15 mouse cellular contexts compared by ENCODE assay signal in the genomic region with DNA sequence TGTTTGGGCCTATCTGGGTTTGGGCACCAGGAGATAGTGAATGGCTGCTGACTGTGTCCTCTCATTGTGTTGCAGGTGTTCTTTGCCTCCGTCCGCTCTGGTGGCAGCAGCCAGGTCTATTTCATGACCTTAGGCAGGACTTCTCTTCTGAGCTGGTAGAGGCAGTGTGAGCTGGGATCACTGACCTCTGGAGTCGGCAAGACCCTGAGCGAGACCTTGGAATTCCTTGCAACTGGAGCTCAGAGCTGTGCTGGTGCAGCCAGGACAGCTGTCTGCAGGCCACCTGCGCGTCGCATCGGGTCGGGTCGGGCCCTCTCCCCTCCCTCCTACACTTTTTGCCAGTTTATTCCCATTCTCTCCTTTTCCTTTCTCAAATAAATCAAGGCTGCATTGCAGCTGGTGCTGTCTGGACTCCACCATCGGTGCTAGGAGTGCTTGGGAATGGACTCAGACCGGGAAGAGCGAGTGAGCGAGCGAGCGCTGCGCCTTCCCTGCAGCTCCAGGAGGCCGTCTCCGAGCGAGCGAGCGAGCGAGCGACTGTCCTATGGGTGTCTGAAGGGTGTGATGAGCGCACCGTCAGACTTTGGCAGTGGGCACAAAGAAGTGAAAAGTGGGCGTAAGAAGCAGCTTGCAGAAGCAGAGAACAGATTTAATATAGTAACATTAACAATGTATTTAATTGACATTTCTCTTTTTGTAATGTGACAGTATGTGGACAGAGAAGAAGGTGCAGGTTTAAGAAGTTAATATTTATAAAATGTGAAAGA. TPM values are rescaled to one million over a fixed set of nuclear protein-coding genes. Genes with fewer than 3 reads are reported as not detected.
A peak's percentile ranks its signal among the peaks of the same experiment; 100 is the strongest.
DNase-seq lines count a peak whose midpoint lies in the region.
"Had no signal": no experiment of that assay in that cellular context is flagged by ENCODE, and none has a peak within 500 bp of the region (broad histone marks: within the 10 kb centered on the region; RNA-seq: fewer than 3 reads in every experiment).

No protein-coding gene starts in this region.

- peak; percentile 76 for DNase-seq in heart, adult 11 months
- no peak for DNase-seq in heart, postnatal 14 days
- DNase-seq in layer of hippocampus, adult 9-11 months = peak; percentile 52
- no peak for DNase-seq in layer of hippocampus, adult 18-20 months (ENCODE audit: low spot score in 2 of 2)
- DNase-seq in right cerebral cortex, postnatal 14 days = peak; percentile 33
- DNase-seq in right cerebral cortex, postnatal 10 days (ENCODE audit: low spot score in 2 of 2) = no peak
- no peak for DNase-seq in cerebellum, adult 18-20 months
- DNase-seq: cerebellum, adult 9-11 months; gastrocnemius, postnatal 25 days; liver, postnatal 0 days; lung, postnatal 10 days; thymus, postnatal 25 days had no signal

- intact Hi-C loops in heart, postnatal 14 days (cut with DNase I) = loop anchor here (10.0 kb wide), 1 partner anchor 350 kb away; no protein-coding TSS in a partner anchor

RNA-seq across cellular contexts. Expression of a gene that starts 49.1 kb away (rescaled TPM):
- under 1 TPM; 0.39 to 0.45 TPM for total RNA-seq in heart, postnatal 14 days (2021)
- total RNA-seq in layer of hippocampus, adult 18-20 months (2021) = not detected
- total RNA-seq: heart, adult 8-10 months; liver, adult 2 months; MEL had no signal

Comparison
In these comparisons a context has a peak if more than half of its experiments do, and no peak if none do; other contexts are left out.
1. DNase-seq: peak in heart, adult 11 months (single experiment), layer of hippocampus, adult 9-11 months (single experiment) and right cerebral cortex, postnatal 14 days (single experiment); none in heart, postnatal 14 days (0 of 2), layer of hippocampus, adult 18-20 months (0 of 2), right cerebral cortex, postnatal 10 days (0 of 2) and cerebellum, adult 18-20 months (0 of 2).